Mouse (Mus musculus): Measurements from ENCODE around the gene Aar2. TPM values are rescaled to one million over a fixed set of nuclear protein-coding genes. Genes with fewer than 3 reads are reported as not detected.

Aar2 gene
- total RNA-seq, 1 experiment = 23.0 TPM

- no peak overlapping the region for H3K9ac ChIP-seq (ENCODE audit: insufficient read depth, low read depth, low read length, poor library complexity, severe bottlenecking)
- DNase-seq (ENCODE audit: low read depth, low spot score) = no peak
- H3K4me3 ChIP-seq (ENCODE audit: insufficient read depth in 1 of 2, low read depth in 1 of 2, low read length in 2 of 2, poor library complexity in 1 of 2, severe bottlenecking in 1 of 2) = no peak overlapping the region
- peaks cover 16% of the 10 kb centered on the region for H3K36me3 ChIP-seq (ENCODE audit: control insufficient read depth, insufficient read depth, low read length, poor library complexity, severe bottlenecking)
- TF ChIP-seq HCFC1 (IDR thresholded peaks at IDR 0.05; ENCODE audit: borderline replicate concordance, insufficient read depth, low read length) (no peak), ZC3H11A (IDR thresholded peaks at IDR 0.05; ENCODE audit: borderline replicate concordance, low read depth, low read length) (no peak), MAFK (IDR thresholded peaks at IDR 0.05; ENCODE audit: insufficient read depth, low read depth, low read length) (no peak), ZNF384 (IDR thresholded peaks at IDR 0.05; ENCODE audit: low read depth, low read length) (no peak), CHD2 (IDR thresholded peaks at IDR 0.05; ENCODE audit: low read depth, low read length) (no peak)
- no peaks in the 10 kb centered on the region for H3K9me3 ChIP-seq (ENCODE audit: control insufficient read depth, insufficient read depth, low read depth, low read length)
- in situ Hi-C loops (cut with MboI; ENCODE audit: low sequenced_read_pairs in 2 of 2, unreplicated experiment in 2 of 2) = no loop called here
- no peak overlapping the region for H3K27ac ChIP-seq (ENCODE audit: insufficient read depth, low read depth, low read length, poor library complexity, severe bottlenecking)
- peaks cover 0 to 4% of the 10 kb centered on the region in 2 experiments; a peak in 1 of 4 replicates for H3K4me1 ChIP-seq (ENCODE audit: control insufficient read depth in 2 of 2, insufficient read depth in 2 of 2, low read length in 2 of 2, poor library complexity in 1 of 2)
Measured at GRCm38 (mm10) chr2:156518306-156518705, 29.1 kb upstream of the Aar2 start.

GRCm38 (mm10) chr2:156519584-156519983 lies 27.8 kb upstream of the Aar2 start:
- Histone ChIP-seq H3K4me3 (ENCODE audit: insufficient read depth in 1 of 2, low read depth in 1 of 2, low read length in 2 of 2, poor library complexity in 1 of 2, severe bottlenecking in 1 of 2) (no peak overlapping the region), H3K27ac (ENCODE audit: insufficient read depth, low read depth, low read length, poor library complexity, severe bottlenecking) (no peak overlapping the region), H3K4me1 (ENCODE audit: control insufficient read depth in 2 of 2, insufficient read depth in 2 of 2, low read length in 2 of 2, poor library complexity in 1 of 2) (peaks cover 0 to 4% of the 10 kb centered on the region in 2 experiments; a peak in 1 of 4 replicates), H3K36me3 (ENCODE audit: control insufficient read depth, insufficient read depth, low read length, poor library complexity, severe bottlenecking) (peaks cover 16% of the 10 kb centered on the region), H3K9me3 (ENCODE audit: control insufficient read depth, insufficient read depth, low read depth, low read length) (no peaks in the 10 kb centered on the region), H3K9ac (ENCODE audit: insufficient read depth, low read depth, low read length, poor library complexity, severe bottlenecking) (no peak overlapping the region)
- DNase-seq (ENCODE audit: low read depth, low spot score) = no peak
- no peak for TF ChIP-seq ZC3H11A (IDR thresholded peaks at IDR 0.05; ENCODE audit: borderline replicate concordance, low read depth, low read length)
- no peak for TF ChIP-seq MAFK (IDR thresholded peaks at IDR 0.05; ENCODE audit: insufficient read depth, low read depth, low read length)
- no peak for TF ChIP-seq ZNF384 (IDR thresholded peaks at IDR 0.05; ENCODE audit: low read depth, low read length)
- TF ChIP-seq CHD2 (IDR thresholded peaks at IDR 0.05; ENCODE audit: low read depth, low read length) = no peak
- no peak for TF ChIP-seq HCFC1 (IDR thresholded peaks at IDR 0.05; ENCODE audit: borderline replicate concordance, insufficient read depth, low read length)
- in situ Hi-C loops (cut with MboI; ENCODE audit: low sequenced_read_pairs in 2 of 2, unreplicated experiment in 2 of 2) = no loop called here

GRCm38 (mm10) chr2:156522994-156523393 lies 24.4 kb upstream of the Aar2 start:
- Histone ChIP-seq H3K9ac (ENCODE audit: insufficient read depth, low read depth, low read length, poor library complexity, severe bottlenecking) (no peak overlapping the region), H3K9me3 (ENCODE audit: control insufficient read depth, insufficient read depth, low read depth, low read length) (no peaks in the 10 kb centered on the region), H3K4me3 (ENCODE audit: insufficient read depth in 1 of 2, low read depth in 1 of 2, low read length in 2 of 2, poor library complexity in 1 of 2, severe bottlenecking in 1 of 2) (no peak overlapping the region), H3K4me1 (ENCODE audit: control insufficient read depth in 2 of 2, insufficient read depth in 2 of 2, low read length in 2 of 2, poor library complexity in 1 of 2) (peaks cover 0 to 6% of the 10 kb centered on the region in 2 experiments; a peak in 1 of 4 replicates), H3K36me3 (ENCODE audit: control insufficient read depth, insufficient read depth, low read length, poor library complexity, severe bottlenecking) (peaks cover 18% of the 10 kb centered on the region), H3K27ac (ENCODE audit: insufficient read depth, low read depth, low read length, poor library complexity, severe bottlenecking) (no peak overlapping the region)
- in situ Hi-C loops (cut with MboI; ENCODE audit: low sequenced_read_pairs in 2 of 2, unreplicated experiment in 2 of 2) = no loop called here
- DNase-seq (ENCODE audit: low read depth, low spot score) = no peak
- TF ChIP-seq CHD2 (IDR thresholded peaks at IDR 0.05; ENCODE audit: low read depth, low read length) = no peak
- no peak for TF ChIP-seq ZC3H11A (IDR thresholded peaks at IDR 0.05; ENCODE audit: borderline replicate concordance, low read depth, low read length)
- no peak for TF ChIP-seq ZNF384 (IDR thresholded peaks at IDR 0.05; ENCODE audit: low read depth, low read length)
- no peak for TF ChIP-seq MAFK (IDR thresholded peaks at IDR 0.05; ENCODE audit: insufficient read depth, low read depth, low read length)
- no peak for TF ChIP-seq HCFC1 (IDR thresholded peaks at IDR 0.05; ENCODE audit: borderline replicate concordance, insufficient read depth, low read length)

- in situ Hi-C loops (cut with MboI; ENCODE audit: low sequenced_read_pairs in 2 of 2, unreplicated experiment in 2 of 2) = no loop called here
- Histone ChIP-seq H3K27ac (ENCODE audit: insufficient read depth, low read depth, low read length, poor library complexity, severe bottlenecking) (no peak overlapping the region), H3K9me3 (ENCODE audit: control insufficient read depth, insufficient read depth, low read depth, low read length) (no peaks in the 10 kb centered on the region), H3K9ac (ENCODE audit: insufficient read depth, low read depth, low read length, poor library complexity, severe bottlenecking) (no peak overlapping the region), H3K4me1 (ENCODE audit: control insufficient read depth in 2 of 2, insufficient read depth in 2 of 2, low read length in 2 of 2, poor library complexity in 1 of 2) (peaks cover 0 to 6% of the 10 kb centered on the region in 2 experiments; a peak in 1 of 4 replicates), H3K4me3 (ENCODE audit: insufficient read depth in 1 of 2, low read depth in 1 of 2, low read length in 2 of 2, poor library complexity in 1 of 2, severe bottlenecking in 1 of 2) (no peak overlapping the region), H3K36me3 (ENCODE audit: control insufficient read depth, insufficient read depth, low read length, poor library complexity, severe bottlenecking) (peaks cover 18% of the 10 kb centered on the region)
- TF ChIP-seq ZNF384 (IDR thresholded peaks at IDR 0.05; ENCODE audit: low read depth, low read length) (no peak), MAFK (IDR thresholded peaks at IDR 0.05; ENCODE audit: insufficient read depth, low read depth, low read length) (no peak), CHD2 (IDR thresholded peaks at IDR 0.05; ENCODE audit: low read depth, low read length) (no peak), HCFC1 (IDR thresholded peaks at IDR 0.05; ENCODE audit: borderline replicate concordance, insufficient read depth, low read length) (no peak), ZC3H11A (IDR thresholded peaks at IDR 0.05; ENCODE audit: borderline replicate concordance, low read depth, low read length) (no peak)
- DNase-seq (ENCODE audit: low read depth, low spot score) = no peak
Measured at GRCm38 (mm10) chr2:156524078-156524477, 23.3 kb upstream of the Aar2 start.
